Mouse (Mus musculus) cerebellum, adult 8-10 months (tissue): ENCODE results near the gene 9430038I01Rik.
"Not testable (repeated sequence)": the region's sequence is repeated elsewhere in the genome, so short reads cannot be mapped to it uniquely, and the experiment has no call there.

Source experiments
- DNase-seq: peaks from one replicate; pipeline ENCODE4 v3.0.0; 2022

9430038I01Rik gene

GRCm38 (mm10) chr7:137410337-137411197, at the start of gene 9430038I01Rik:
TSS of gene 9430038I01Rik (minus strand) at chr7:137410762.
- DNase-seq = peak; percentile 97

GRCm38 (mm10) chr7:137445321-137445720, 34.8 kb upstream of the 9430038I01Rik start:
- DNase-seq = no peak

DNA sequence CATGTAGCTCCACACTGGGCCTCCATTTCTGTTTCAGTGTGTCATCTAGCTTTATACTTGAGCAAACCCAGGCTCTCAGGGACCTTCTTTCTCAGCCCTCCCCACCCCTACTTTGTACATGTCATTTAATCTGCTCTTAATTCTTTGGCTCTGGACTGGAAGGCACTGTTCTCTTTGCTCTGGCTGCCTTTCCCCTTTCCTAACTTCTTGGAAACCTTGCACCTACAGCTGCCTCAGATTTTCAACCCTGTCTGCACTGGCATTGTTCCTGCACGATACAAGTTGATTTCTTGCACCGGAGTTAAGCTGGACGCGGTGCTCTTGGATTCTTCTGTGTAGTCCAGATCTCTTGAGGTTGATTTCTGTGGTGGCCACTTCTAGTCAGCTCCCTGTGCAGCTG, 32.4 kb upstream of the 9430038I01Rik start:
- DNase-seq = no peak

DNA sequence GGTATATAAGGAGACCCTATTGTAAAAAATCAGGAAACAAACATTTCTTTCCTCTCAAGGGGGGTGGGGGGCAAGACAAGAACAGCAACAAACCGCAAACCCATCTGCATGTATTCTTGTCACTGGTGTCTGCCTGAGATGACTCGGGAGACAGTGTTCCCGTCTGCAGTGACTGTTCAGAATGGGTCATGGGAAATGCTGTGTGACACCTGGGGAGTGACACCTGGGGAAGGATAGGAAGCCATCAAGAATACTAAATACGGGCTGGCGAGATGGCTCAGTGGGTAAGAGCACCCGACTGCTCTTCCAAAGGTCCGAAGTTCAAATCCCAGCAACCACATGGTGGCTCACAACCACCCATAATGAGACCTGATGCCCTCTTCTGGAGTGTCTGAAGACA, 28.4 kb upstream of the 9430038I01Rik start:
- DNase-seq = not testable (repeated sequence)

- DNase-seq = no peak
Observed at GRCm38 (mm10) chr7:137438179-137438550, 27.6 kb upstream of the 9430038I01Rik start.

GRCm38 (mm10) chr7:137437440-137438178, 27.0 kb upstream of the 9430038I01Rik start, which contains the start of gene Glrx3:
TSS of gene Glrx3 (plus strand) at chr7:137437614.
- peak; percentile 95 for DNase-seq

DNA sequence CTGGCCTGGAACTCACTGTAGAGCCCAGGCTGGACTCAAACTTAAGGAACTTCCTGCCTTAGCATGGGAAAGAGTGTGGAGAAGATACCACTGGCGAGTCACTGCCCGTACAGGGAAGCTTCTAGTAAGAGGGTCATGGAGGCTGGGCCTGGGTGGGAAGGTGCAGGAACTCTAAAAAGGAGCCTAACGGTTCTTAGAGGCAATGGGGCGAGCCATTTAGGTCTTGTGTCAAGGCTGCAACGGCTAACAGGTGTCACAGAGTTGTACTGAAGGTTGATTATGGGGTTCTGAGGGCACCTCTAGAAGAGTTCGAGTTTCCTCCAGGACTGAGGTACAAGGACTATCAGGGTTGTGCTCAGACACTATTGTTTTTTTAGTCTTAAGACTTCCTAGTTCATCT, 26.3 kb upstream of the 9430038I01Rik start:
- DNase-seq = peak; percentile 21

DNA sequence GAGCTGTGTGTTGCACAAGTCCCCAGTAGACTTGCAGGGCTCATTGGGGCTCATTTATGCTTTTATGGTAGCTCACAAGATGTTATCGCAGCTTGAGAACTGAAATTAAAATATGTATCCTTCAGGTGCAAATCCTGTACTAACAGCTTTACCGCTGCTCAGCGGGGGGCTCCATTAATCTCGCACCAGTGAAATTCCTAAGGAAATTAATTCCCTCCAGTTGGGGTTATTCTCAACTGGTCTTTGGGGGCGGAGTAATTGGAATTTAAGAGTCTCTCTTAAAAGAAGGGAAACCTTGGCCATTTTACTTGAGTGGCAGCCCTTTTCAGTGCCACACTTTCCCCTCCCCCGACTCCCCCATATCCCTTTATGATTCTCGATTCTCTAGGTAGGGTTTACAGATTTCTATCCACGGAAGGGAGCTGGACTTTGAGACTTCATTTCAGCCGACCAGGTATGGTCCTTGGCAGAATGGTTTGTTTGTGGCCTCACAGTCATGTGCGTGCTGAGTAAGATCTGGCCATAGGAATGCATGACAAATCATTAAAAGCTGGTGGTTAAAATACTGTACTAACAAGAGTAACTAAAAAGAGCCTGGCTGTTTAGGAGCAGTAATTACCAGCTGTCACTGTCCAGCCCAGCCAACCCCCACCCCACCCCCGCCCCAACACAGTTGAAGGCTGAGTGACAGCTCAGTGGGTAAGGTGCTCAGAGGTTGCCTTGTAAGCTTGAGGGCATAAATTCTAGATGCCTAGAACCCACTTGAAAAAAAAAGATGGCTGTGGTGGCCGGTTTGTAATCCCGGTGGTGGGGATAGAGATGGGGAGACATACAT, 21.4 kb upstream of the 9430038I01Rik start:
- DNase-seq = no peak

DNA sequence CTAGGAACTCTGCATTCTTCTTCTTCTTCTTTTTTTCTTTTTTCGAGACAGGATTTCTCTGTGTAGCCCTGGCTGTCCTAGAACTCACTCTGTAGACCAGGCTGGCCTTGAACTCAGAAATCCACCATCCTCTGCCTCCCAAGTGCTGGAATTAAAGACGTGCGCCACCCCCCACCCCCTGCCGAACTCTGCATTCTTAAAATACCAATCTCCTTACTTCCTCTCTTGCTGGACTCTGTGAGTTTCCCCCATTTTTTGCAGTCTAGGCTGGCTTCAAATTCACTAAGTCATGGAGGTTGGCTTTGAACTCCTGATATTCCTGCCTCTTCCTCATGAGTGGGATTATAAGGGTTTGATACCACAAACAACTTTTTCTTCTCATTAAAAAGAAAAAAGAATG, 16.1 kb upstream of the 9430038I01Rik start:
- no peak for DNase-seq

GRCm38 (mm10) chr7:137421236-137421635, 10.7 kb upstream of the 9430038I01Rik start:
- no peak for DNase-seq

DNA sequence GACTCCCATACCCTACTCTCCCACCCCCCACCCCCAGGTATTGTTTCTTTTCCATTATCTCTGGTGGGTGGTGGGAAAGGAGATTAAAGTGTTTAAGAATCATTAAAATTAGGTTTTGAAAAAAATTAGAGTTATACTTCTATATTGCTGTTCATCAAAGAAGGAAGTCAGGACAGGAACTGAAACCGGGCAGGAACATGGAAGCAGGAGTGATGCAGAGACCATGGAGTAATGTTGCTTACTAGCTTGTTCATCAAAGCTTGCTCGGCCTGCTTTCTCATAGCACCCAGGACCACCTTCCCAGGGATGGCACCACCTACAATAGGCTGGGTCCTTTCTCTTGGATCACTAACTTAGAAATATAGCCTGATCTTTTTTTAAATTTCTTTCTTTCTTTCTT, 10.0 kb upstream of the 9430038I01Rik start:
- DNase-seq = no peak

DNA sequence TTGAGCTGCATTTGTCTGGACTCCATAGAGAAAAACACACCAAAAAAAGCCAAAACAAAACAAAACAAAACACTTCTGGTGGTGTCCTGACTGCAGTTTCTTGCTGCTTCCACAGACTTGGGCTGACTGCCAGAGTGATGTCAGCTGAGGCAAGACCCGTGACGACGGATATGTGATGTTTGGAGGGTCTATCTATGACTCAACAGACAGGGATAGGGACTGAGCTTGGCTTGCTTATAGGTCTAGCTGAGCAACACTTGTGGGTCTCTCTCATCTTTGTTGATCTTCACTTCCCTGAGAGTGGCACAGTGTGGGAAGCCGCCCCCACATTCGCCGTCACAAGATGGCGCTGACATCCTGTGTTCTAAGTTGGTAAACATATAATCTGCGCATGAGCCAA, 4.1 kb upstream of the 9430038I01Rik start:
- DNase-seq = no peak

DNA sequence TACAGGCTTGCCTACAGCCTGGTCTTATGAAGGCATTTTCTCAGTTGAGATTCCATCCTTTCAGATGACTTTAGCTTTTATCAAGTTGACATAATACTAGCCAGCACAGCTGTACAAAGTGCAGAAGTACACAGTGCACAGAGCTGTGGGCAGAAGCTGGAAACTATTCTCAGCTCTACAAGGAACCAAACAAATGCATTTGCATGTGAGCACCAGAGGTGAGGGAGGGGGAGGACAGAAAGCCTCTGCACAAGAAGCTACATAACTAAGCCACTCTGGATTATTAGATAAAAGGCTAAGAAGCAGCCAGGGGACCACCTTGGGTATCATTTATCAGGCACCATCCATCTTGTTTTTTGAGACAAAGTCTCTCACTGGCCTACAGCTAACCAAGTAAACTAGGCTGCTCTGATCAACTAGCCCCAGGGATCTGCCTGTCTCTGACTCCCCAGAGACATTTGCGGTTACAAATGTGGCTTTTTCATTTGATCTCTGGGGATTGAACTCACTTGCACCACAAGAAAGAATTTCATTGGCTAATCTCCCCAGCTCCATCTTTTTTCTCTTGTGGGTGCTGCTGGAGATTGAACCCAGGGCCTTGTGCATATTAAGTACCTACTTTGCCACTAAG, 3.0 kb downstream of the 9430038I01Rik start:
- no peak for DNase-seq

DNA sequence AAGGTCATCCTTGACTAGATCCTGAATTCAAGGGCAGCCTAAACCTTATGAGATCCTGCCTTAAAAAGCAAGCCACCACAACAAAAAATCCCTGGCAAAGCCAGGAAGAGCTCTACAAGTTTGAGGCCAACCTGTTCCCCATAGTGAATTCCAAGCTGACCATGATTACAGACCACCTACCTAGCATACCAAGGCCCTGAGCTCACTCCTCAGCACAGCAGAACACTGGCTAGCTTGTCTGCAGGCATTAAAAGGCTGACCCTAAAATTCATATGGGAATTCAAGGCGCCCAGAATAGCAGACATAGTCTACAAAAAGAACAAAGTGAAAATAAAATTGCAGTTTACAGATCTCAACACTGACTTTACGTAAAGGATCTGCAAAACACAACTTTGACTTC, 6.4 kb downstream of the 9430038I01Rik start:
- no peak for DNase-seq

- no peak for DNase-seq
Observed at GRCm38 (mm10) chr7:137398973-137399372, 11.6 kb downstream of the 9430038I01Rik start.

DNA sequence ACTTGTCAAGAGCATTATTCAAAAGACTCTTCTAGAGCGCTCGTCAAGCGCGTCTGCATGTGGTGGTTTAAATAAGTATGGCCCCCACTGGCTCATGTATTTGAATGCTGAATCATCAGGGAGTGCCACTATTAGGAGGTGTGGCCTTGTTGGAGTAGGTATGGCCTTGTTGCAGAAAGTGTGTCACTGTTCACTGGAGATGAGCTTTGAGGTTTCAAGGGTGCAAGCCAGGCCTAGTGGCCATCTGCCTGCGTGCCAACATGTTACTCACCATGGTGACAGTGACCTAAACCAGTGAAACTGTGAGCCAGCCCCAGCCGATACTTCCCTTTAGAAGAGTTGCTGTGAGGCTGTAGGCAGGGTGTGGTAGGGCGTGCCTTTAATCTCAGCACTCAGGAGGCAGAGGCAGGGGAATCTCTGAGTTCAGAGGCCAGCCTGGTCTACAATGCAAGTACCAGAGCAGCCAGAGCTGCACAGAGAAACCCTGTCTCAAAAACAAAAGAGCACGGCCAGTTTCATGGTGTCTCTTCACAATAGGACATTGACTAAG, 13.1 kb downstream of the 9430038I01Rik start:
- no peak for DNase-seq

- DNase-seq = no peak
Observed at GRCm38 (mm10) chr7:137395421-137395820, 15.1 kb downstream of the 9430038I01Rik start.

GRCm38 (mm10) chr7:137387863-137388262, 22.7 kb downstream of the 9430038I01Rik start:
- DNase-seq = no peak

- DNase-seq = no peak
Observed at GRCm38 (mm10) chr7:137374996-137375395, 35.6 kb downstream of the 9430038I01Rik start.

- no peak for DNase-seq
Observed at GRCm38 (mm10) chr7:137371770-137372169, 38.8 kb downstream of the 9430038I01Rik start.

DNA sequence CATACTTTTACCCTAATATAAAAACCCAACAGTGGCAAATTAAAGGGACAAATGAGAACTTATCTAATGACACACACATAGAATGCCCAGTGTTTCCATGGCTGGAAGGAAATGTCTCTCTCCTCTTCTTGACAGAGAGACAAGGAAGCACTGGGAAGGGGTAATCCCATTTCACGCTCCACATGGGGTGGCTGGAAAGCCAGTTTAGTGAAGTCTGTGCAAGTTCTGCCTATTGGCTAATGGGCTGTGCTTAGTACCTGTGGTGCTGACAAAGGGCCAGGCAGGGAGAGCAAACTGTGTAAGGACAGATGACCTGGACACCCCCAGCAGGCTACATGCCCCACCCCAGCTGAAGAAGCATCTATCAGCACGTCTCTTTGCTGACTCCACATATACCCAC, 40.4 kb downstream of the 9430038I01Rik start:
- DNase-seq = no peak

DNA sequence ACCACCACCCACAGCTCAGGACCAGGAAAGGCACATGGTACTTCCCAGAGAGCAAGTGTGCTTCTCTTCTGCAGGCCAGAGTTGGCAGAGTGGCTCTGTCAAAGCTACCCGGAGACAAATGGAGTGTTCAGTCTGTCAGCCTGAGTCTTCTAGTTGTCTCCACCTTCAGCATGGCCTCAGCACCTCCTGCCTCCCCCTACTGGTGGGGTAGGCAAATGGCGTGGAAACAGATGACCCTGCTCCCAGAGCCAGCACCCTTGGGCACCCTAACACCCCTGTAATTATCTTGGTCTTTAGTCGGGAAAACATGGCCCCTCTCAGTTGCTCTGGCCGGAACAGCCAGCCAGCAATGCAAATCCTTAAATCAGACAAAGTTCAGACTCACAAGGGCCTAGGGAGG, 43.8 kb downstream of the 9430038I01Rik start:
- DNase-seq = no peak
